Mouse (Mus musculus) limb, embryonic 12.5 days (tissue): Measurements from ENCODE around the gene Ssbp3. TPM values are rescaled to one million over a fixed set of nuclear protein-coding genes. Genes with fewer than 3 reads are reported as not detected.

Experiments used
- ATAC-seq: fragments of 200-750 bp; cut with Nextera tagmentation; 2 replicates; pipeline ENCODE4 v1.8.0; 2017; ENCODE audit warnings: low read depth, moderate TSS enrichment; ENCODE audit not compliant: insufficient number of reproducible peaks, insufficient read depth, low FRiP score, low TSS enrichment
- H3K27ac ChIP-seq: fragments of 300-500 bp; sonication (generic); 2 replicates; pipeline ENCODE4 v1.5.1; 2016; ENCODE audit warnings: mild to moderate bottlenecking, moderate library complexity
- H3K27me3 ChIP-seq: fragments of 300-500 bp; sonication (generic); 2 replicates; pipeline ENCODE4 v1.6.1; 2016; ENCODE audit warnings: mild to moderate bottlenecking, moderate library complexity
- H3K36me3 ChIP-seq: fragments of 300-500 bp; sonication (generic); 2 replicates; pipeline ENCODE4 v1.6.1; 2016; ENCODE audit warnings: mild to moderate bottlenecking, moderate library complexity
- H3K4me1 ChIP-seq: fragments of 300-500 bp; sonication (generic); replicated peaks from 2 replicates; pipeline ENCODE4 v1.6.1; 2016
- H3K4me2 ChIP-seq: fragments of 300-500 bp; sonication (generic); 2 replicates; pipeline ENCODE4 v1.6.1; 2016; ENCODE audit warnings: mild to moderate bottlenecking, moderate library complexity
- H3K4me3 ChIP-seq: fragments of 300-500 bp; sonication (generic); replicated peaks from 2 replicates; pipeline ENCODE4 v1.5.1; 2016; ENCODE audit warnings: mild to moderate bottlenecking
- H3K9ac ChIP-seq: fragments of 300-500 bp; sonication (generic); replicated peaks from 2 replicates; pipeline ENCODE4 v1.6.1; 2016; ENCODE audit warnings: mild to moderate bottlenecking, moderate library complexity
- H3K9me3 ChIP-seq: fragments of 300-500 bp; sonication (generic); 2 replicates; pipeline ENCODE4 v1.6.1; 2016; ENCODE audit warnings: mild to moderate bottlenecking, moderate library complexity
- WGBS: fragments of 180-500 bp; shearing (Covaris S2); methylation state at CpG from one replicate; pipeline ENCODE4 v1.1.7; 2016; 5-methylcytosine and 5-hydroxymethylcytosine counted together
- polyA plus RNA-seq: library from polyadenylated mRNA; unstranded; fragments of >200 nt; fragmentation: Nextera tagmentation; extraction: Ambion mirVana; gene quantifications from 2 replicates; pipeline ENCODE4 v1.2.1, GENCODE M21; 2016

Gene Ssbp3
- polyA plus RNA-seq, 1 experiment from 2014 or later = 295 TPM

DNA sequence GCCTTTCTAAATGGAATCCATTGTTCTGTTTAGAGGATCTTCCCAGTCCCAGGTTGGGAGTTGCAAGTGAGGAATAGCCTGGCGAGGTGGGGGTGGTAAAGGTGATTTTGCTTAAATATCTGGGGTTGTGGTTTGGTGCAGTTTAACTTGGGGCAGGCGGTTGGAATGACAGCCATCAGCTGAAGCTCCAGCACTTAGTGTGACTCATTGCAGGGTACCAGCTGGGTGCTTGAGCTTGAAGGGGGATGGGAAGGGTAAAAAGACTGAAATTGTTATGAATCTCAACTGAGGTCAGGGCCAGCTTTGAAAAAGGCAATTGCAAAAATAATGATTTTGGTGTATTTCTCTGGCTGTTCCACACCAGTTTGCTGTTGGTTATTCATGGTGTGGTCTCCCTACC, 50.0 kb downstream of the Ssbp3 start:
- H3K4me3 ChIP-seq = no peak overlapping the region
- H3K36me3 ChIP-seq = peaks cover 35% of the 10 kb centered on the region
- WGBS = 88% methylated on average over 2 of the region's 2 CpGs
- no peaks in the 10 kb centered on the region for H3K27me3 ChIP-seq
- no peaks in the 10 kb centered on the region for H3K9me3 ChIP-seq
- no peak for ATAC-seq
- H3K9ac ChIP-seq = no peak overlapping the region
- no peak overlapping the region for H3K4me2 ChIP-seq
- H3K4me1 ChIP-seq = peaks cover 91% of the 10 kb centered on the region
- H3K27ac ChIP-seq = no peak overlapping the region

DNA sequence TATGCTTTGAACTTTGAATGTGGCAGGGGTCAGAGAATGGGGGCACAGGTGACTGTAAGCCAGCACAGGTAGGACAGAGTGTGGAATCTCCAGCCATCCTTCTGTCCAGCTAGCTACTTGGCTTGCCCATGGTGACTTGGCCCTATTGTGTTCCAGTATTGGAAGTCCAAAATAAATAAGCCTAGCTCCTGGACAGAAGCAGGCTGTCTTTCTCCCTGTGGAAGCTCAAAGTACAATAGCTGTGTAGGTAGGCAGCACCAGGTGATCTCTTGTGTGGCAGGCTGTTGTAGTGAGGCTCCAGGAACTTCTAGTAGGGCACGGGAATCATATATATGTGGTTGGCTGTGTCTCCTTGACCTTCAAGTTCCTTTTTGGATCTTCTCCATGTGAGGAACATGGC, 50.8 kb downstream of the Ssbp3 start:
- Histone ChIP-seq H3K4me1 (peaks cover 83% of the 10 kb centered on the region), H3K9me3 (no peaks in the 10 kb centered on the region), H3K27me3 (no peaks in the 10 kb centered on the region), H3K27ac (no peak overlapping the region), H3K4me2 (no peak overlapping the region), H3K36me3 (peaks cover 38% of the 10 kb centered on the region), H3K4me3 (no peak overlapping the region), H3K9ac (no peak overlapping the region)
- 96% methylated on average over 1 of the region's 1 CpGs for WGBS
- ATAC-seq = no peak

GRCm38 (mm10) chr4:106964356-106964755, 53.9 kb downstream of the Ssbp3 start:
- H3K9ac ChIP-seq = no peak overlapping the region
- no peaks in the 10 kb centered on the region for H3K9me3 ChIP-seq
- no peak overlapping the region for H3K4me2 ChIP-seq
- no peaks in the 10 kb centered on the region for H3K27me3 ChIP-seq
- WGBS = 59% methylated on average over 9 of the region's 9 CpGs
- H3K4me3 ChIP-seq = no peak overlapping the region
- peaks cover 45% of the 10 kb centered on the region for H3K36me3 ChIP-seq
- peak overlapping the region; percentile 5 for H3K27ac ChIP-seq
- H3K4me1 ChIP-seq = peaks cover 78% of the 10 kb centered on the region
- no peak for ATAC-seq

GRCm38 (mm10) chr4:106964996-106965395, 54.5 kb downstream of the Ssbp3 start:
- WGBS = 82% methylated on average over 10 of the region's 10 CpGs
- H3K36me3 ChIP-seq = peaks cover 49% of the 10 kb centered on the region
- H3K4me1 ChIP-seq = peaks cover 78% of the 10 kb centered on the region
- no peak overlapping the region for H3K4me2 ChIP-seq
- peak overlapping the region; percentile 5 for H3K27ac ChIP-seq
- ATAC-seq = no peak
- no peaks in the 10 kb centered on the region for H3K27me3 ChIP-seq
- no peak overlapping the region for H3K4me3 ChIP-seq
- H3K9me3 ChIP-seq = no peaks in the 10 kb centered on the region
- H3K9ac ChIP-seq = no peak overlapping the region

DNA sequence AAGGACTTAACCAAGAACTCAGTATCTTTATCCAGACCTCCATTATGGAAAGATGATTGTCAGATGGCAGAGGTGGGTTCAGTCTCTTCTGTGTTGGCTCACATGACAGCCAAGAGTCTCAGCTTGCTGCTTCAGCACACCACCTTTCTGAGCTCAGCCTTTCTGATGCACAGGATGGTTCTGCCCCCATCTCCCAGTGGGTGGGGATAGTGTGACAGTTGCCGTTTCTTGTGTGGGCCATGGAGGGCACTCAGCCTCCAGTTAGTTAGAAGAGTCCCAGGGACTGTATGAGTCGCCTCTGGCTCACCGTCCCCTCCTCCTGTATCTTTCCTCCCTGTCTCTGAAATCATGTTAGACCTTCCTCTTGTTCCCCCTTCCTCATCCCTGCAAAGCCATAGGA, 55.9 kb downstream of the Ssbp3 start:
- no peak overlapping the region for H3K4me2 ChIP-seq
- no peak overlapping the region for H3K27ac ChIP-seq
- no peaks in the 10 kb centered on the region for H3K9me3 ChIP-seq
- no peak overlapping the region for H3K4me3 ChIP-seq
- H3K27me3 ChIP-seq = no peaks in the 10 kb centered on the region
- peaks cover 80% of the 10 kb centered on the region for H3K4me1 ChIP-seq
- WGBS = 72% methylated on average over 3 of the region's 3 CpGs
- no peak for ATAC-seq
- no peak overlapping the region for H3K9ac ChIP-seq
- peaks cover 59% of the 10 kb centered on the region for H3K36me3 ChIP-seq

DNA sequence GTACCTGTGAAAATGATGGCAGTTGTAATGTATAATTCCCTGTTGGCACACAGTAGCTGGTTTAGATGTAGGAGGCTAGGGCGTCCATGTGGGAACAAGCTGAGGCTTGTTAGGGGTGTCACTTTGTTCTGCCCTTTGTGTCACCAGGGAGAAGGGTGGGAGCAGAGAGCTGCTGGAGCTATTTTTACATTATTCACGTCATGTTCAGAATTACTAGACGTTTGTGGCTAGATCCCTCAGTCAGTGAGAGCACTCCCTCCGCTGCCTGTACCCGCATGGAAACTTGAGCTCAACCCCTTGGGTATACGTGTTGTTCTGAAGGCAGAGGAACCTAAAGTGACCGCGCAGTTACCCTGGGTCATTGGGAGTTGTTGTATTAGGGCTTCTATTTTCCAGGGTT, 58.4 kb downstream of the Ssbp3 start:
- no peak overlapping the region for H3K4me2 ChIP-seq
- ATAC-seq = no peak
- peaks cover 58% of the 10 kb centered on the region for H3K36me3 ChIP-seq
- H3K27me3 ChIP-seq = no peaks in the 10 kb centered on the region
- no peak overlapping the region for H3K4me3 ChIP-seq
- no peaks in the 10 kb centered on the region for H3K9me3 ChIP-seq
- WGBS = 77% methylated on average over 8 of the region's 8 CpGs
- no peak overlapping the region for H3K9ac ChIP-seq
- H3K4me1 ChIP-seq = peaks cover 80% of the 10 kb centered on the region
- H3K27ac ChIP-seq = no peak overlapping the region

- ATAC-seq = no peak
- 79% methylated on average over 7 of the region's 7 CpGs for WGBS
- no peak overlapping the region for H3K9ac ChIP-seq
- no peaks in the 10 kb centered on the region for H3K9me3 ChIP-seq
- H3K4me2 ChIP-seq = no peak overlapping the region
- peaks cover 49% of the 10 kb centered on the region; the same call in 1 of the 2 replicates for H3K36me3 ChIP-seq
- H3K4me3 ChIP-seq = no peak overlapping the region
- H3K27me3 ChIP-seq = no peaks in the 10 kb centered on the region
- H3K4me1 ChIP-seq = peaks cover 85% of the 10 kb centered on the region
- H3K27ac ChIP-seq = 0 out of 2 replicates have a peak overlapping the region, but pooled peaks have one; percentile 29
Observed at GRCm38 (mm10) chr4:106970786-106971185, 60.3 kb downstream of the Ssbp3 start.

DNA sequence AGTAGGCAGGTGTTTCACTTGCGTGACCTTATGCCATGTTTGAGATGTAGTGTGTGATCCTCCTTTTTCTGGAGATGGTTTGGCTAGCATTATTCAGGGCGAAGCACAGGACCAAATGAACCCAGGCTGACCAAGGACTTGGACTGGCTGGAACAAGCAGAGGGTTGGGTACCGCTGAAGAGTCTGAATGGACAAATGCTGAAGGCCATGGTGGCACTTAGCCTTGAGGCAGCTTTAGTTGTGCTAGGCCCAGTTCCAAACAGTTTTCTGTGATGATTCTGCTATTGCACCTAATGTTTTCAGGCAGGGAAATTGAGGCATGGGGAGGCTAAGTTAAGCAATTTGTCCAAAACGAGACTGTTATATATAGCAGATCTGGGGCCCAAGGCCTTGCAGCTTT, 61.6 kb downstream of the Ssbp3 start:
- no peak overlapping the region for H3K9ac ChIP-seq
- peaks cover 41% of the 10 kb centered on the region; the same call in 1 of the 2 replicates for H3K36me3 ChIP-seq
- H3K27me3 ChIP-seq = no peaks in the 10 kb centered on the region
- H3K4me2 ChIP-seq = no peak overlapping the region
- H3K9me3 ChIP-seq = no peaks in the 10 kb centered on the region
- peaks cover 97% of the 10 kb centered on the region for H3K4me1 ChIP-seq
- peak overlapping the region; percentile 66; the same call in 1 of the 2 replicates for H3K27ac ChIP-seq
- no peak for ATAC-seq
- WGBS = 82% methylated on average over 4 of the region's 4 CpGs
- no peak overlapping the region for H3K4me3 ChIP-seq

DNA sequence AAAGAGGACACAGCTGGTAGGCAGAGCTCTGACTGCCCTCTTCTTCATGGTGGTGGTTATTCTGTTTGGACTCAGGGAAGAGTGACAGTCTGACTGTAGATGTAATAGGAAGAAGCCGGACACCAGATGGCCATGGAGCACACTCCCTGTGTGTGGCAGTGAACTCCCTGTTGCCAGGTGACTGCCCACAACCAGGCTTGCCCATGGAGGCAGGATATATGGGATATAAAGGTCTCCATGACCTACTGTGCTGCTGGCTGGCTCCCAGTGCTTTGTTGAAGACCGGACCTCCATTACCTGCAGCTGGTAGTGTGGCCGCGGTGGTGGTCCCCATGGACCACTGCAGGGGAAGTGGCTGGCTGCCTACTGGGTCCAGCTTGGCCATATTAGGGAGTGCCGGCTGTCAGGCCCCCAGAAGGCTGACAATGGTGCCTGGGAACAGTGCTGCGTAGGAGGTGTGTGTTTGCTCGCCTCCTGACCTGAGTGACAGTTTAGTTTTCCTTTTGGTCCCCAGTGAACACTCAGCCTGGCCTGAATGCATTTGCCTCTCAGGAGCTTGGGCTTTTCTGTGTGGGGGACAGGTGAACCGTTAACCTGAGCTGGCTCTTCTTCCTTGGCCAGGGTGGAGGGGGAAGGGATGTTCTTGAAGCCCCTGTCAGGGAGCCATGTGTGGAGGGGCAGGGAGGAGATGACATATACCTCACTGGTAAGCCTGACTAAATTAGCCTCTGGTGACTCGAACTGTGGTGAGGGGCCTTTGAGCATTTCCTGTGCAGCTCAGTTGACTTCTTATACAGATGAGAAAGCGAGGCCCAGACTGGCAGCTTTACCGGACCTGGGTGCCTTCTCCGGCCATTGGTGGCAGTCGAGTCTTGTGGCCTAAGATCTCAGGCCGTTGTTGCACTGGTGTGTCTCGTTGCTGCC, 62.2 kb downstream of the Ssbp3 start:
- ATAC-seq = no peak
- peaks cover 97% of the 10 kb centered on the region for H3K4me1 ChIP-seq
- H3K4me3 ChIP-seq = no peak overlapping the region
- no peaks in the 10 kb centered on the region for H3K27me3 ChIP-seq
- H3K9me3 ChIP-seq = no peaks in the 10 kb centered on the region
- peak overlapping the region; percentile 66; the same call in 1 of the 2 replicates for H3K27ac ChIP-seq
- H3K36me3 ChIP-seq = peaks cover 41% of the 10 kb centered on the region; the same call in 1 of the 2 replicates
- H3K9ac ChIP-seq = no peak overlapping the region
- WGBS = 68% methylated on average over 15 of the region's 15 CpGs
- H3K4me2 ChIP-seq = no peak overlapping the region

GRCm38 (mm10) chr4:106975324-106975723, 64.8 kb downstream of the Ssbp3 start:
- WGBS = 65% methylated on average over 6 of the region's 6 CpGs
- H3K9me3 ChIP-seq = no peaks in the 10 kb centered on the region
- H3K27me3 ChIP-seq = no peaks in the 10 kb centered on the region
- no peak for ATAC-seq
- H3K4me3 ChIP-seq = no peak overlapping the region
- no peak overlapping the region for H3K4me2 ChIP-seq
- H3K9ac ChIP-seq = no peak overlapping the region
- H3K36me3 ChIP-seq = peaks cover 36% of the 10 kb centered on the region; the same call in 1 of the 2 replicates
- H3K4me1 ChIP-seq = peaks cover 100% of the 10 kb centered on the region
- H3K27ac ChIP-seq = no peak overlapping the region

- no peak overlapping the region for H3K27ac ChIP-seq
- H3K4me1 ChIP-seq = peaks cover 100% of the 10 kb centered on the region
- 0 out of 2 replicates have a peak overlapping the region, but pooled peaks have one; percentile 8 for H3K4me2 ChIP-seq
- 38% methylated on average over 4 of the region's 4 CpGs for WGBS
- H3K36me3 ChIP-seq = peaks cover 32% of the 10 kb centered on the region; the same call in 1 of the 2 replicates
- H3K9me3 ChIP-seq = no peaks in the 10 kb centered on the region
- no peaks in the 10 kb centered on the region for H3K27me3 ChIP-seq
- no peak overlapping the region for H3K4me3 ChIP-seq
- no peak overlapping the region for H3K9ac ChIP-seq
- no peak for ATAC-seq
Observed at GRCm38 (mm10) chr4:106975890-106976289, 65.4 kb downstream of the Ssbp3 start.
